Mouse (Mus musculus) C2C12 (cell line): Measurements from ENCODE around the gene Gal3st3.

Source experiments
- CTCF ChIP-seq: IDR thresholded peaks from one replicate; pipeline ENCODE4 v1.5.1; 2011; ENCODE audit not compliant: control insufficient read depth, insufficient read depth, insufficient read length
- FOSL1 ChIP-seq: IDR thresholded peaks from one replicate; pipeline ENCODE4 v1.8.0; 2011; ENCODE audit warnings: mild to moderate bottlenecking, low read length; ENCODE audit not compliant: poor library complexity, insufficient read depth, severe bottlenecking
- USF1 ChIP-seq: IDR thresholded peaks from one replicate; pipeline ENCODE4 v1.6.1; 2011; ENCODE audit warnings: low read depth, mild to moderate bottlenecking, control low read depth, moderate library complexity

DNA sequence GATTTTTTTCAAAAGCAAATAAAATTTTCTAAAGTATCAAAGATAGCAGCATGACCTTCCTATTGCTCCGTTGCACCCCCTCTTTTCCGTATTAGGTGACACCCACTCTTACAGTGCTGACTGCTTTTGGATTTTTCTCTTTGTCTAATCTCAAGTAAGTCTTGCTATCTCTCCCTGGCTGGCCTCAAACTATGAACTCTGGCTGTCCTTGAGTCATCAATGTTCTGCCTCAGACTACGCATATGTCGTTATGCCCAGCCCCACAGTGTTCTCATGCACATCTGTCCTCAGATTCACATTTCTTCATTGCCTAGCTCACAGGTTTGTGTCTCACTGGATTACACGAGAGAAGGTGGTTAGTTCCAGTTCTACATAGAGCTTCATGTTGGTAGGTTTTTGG is 28.7 kb upstream of the Gal3st3 start:
- no peak for TF ChIP-seq CTCF
- no peak for TF ChIP-seq USF1
- TF ChIP-seq FOSL1 = no peak
